Mouse (Mus musculus) adrenal gland, postnatal 4 days (tissue): Measurements from ENCODE around the gene Grb10. TPM values are rescaled to one million over a fixed set of nuclear protein-coding genes. Genes with fewer than 3 reads are reported as not detected.
A peak's percentile ranks its signal among the peaks of the same experiment; 100 is the strongest.

ENCODE experiments used
- DNase-seq, 2 experiments: peaks; one replicate each; pipeline ENCODE4 v3.0.0; 2021 to 2022; ENCODE audit warnings: low spot score in 2 of 2, mixed read lengths in 2 of 2
- total RNA-seq, 2 experiments: library from RNA; stranded (reverse); gene quantifications; 2 replicates each; pipeline ENCODE4 v1.2.3; 2021

Gene Grb10
- total RNA-seq, 2 experiments from 2014 or later: 300 to 301 TPM

DNA sequence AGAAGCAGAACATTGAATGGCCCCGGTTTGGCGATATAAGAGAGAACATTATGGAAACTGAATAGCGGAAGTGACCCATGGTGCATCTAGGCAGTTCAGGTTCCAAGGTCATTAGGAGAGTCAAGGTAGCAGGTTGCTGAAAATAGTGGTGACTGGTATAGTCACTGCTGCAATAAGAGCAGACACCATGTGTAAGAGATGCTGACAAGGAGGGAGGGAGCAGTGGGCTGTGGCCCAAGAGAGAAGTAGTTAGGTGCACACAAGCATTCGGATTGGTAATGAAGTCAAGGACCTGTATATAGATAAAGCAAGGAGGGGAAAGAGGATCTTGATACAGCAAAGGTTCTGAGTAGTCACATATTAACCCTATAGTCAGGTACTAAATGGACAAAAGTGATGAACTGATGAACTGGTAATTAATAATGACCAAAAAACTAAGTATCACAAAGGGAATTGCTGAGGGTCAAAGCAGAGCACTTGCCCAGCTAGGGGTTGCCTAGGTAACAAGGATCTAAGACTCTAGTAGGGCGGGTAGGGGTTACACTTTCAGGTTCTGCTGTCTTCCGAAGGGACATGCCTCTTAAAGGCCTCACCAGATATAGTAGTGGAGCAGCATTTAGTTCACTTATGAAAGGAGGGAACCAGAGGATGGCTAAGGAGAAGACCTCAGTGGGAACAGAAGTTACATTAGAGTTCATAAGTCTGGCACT is 65.9 kb downstream of the Grb10 start:
- DNase-seq: no peak

DNA sequence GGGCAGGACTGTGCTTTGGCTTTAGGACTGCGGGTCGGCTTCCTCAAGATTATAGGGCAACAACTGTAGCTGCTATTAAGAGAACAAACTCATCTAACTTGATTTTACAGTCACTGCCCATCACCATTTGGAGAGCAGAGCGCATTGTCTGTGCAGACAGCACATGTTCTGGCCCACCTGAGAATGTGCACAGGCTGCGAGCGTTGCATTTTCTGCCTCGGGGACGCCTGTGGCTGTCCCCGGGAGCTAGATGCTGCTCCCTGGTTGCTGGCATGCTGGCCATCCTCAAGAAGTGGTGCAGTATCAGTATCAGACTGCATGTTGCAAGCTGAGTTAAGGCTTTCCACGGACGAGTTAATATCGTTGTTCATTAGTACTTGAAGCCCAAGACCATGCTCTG is 68.2 kb downstream of the Grb10 start:
- DNase-seq: no peak

DNA sequence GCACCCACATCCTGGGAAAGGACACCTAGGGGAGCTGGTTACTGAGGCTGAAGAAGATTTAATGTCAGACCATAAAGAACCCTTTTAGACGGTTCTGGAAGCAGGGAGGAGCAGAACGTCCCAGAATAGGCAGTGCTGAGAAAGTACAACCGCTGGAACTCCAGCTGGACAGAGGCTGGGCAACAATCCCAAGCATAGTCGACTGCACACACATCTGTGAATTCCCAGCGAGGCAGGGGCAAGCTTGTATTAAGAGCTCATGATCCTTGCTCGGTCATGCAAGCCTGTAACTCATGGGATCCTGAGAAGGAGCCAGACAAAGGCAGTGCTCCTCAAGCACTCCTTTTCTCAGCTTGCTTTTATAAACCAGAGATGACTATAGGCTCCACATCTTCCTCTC is 69.7 kb downstream of the Grb10 start:
- DNase-seq: no peak

DNA sequence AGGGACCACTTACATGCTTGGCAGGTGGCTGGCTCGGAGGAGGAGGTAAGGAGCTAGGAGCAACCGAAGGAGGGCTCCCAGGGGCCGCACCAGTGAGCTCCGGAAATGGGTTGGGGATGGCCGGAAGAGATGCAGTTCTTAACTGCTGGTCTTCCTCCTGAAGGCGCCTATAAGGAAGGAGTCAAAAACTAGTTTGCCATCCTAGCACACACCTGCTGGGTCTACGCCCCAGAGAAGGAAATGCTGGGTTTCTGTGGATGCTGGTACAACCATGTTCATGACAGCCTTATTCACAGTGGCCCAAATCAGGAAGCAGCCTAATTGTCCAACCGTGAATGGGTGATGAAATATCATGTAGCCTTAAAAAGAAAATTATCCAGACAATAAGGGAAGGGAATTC is 71.0 kb downstream of the Grb10 start:
- DNase-seq: no peak

DNA sequence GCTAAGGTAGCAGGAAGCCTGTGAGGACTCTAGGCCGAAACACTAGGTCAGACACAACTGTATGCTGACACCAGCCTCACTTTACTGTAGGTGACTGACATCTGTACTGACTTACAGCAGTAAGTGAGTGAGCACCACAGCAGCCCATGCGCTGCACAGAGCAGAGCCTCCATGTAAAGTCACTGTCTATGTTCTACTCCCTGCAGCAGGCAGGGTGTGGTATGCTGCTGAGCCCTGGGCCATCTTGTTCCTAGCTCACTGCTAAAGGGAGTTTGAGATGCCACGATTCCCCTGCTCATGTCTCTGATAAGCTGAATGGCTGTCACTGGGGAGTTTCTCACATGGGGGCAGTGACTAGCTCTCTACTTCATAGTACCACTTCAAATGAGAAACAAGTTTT is 72.3 kb downstream of the Grb10 start:
- no peak for DNase-seq

DNA sequence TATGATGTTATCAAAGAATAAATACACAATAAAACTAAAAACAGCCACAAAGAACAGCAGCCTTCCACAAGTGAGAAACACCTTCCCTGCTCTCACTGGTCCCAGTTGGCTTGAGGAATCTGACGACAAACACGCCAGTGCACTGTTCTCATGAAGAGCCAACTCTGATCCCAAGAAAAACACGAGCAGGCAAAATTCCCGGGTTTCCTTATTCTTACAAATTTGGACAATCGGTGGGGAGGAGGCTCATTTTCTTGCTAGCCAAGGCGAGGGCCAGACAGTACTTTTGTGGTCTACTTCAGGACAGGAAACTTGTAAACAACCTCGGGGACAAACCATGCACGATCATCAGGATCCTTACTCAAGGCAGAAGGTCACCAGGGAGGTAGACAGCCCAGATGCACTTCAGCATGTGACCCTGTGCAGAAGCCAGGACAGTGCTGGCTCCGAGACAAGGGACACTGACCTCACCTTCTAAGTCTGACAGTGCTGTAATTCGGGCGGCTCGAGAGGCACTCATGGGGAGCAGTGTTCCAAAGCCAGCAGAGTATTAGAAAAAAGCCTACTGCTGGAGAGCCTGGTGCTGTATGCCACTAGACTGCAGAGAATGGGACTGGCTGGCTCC is 72.9 kb downstream of the Grb10 start:
- peak in 1 of 2 experiments; percentile 46 for DNase-seq

DNA sequence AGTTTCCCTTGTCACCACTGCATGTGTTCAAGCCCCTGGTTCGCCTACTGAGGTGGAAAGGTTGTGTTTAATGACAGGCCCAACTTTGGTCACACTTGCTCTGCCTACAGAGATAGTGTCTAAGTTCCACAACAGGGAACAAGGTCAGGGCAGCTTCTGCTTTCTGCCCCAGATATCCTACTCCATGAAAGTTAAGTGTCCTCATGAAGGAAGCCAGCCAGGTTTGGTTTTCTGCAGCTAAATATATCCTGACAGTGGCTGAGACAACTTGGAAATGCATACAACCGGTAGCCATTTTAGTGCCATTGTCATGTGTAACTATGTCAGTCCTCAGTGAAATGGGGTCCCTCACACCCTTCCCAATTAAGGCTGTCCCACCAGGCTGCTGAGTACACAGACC is 73.8 kb downstream of the Grb10 start:
- no peak for DNase-seq

DNA sequence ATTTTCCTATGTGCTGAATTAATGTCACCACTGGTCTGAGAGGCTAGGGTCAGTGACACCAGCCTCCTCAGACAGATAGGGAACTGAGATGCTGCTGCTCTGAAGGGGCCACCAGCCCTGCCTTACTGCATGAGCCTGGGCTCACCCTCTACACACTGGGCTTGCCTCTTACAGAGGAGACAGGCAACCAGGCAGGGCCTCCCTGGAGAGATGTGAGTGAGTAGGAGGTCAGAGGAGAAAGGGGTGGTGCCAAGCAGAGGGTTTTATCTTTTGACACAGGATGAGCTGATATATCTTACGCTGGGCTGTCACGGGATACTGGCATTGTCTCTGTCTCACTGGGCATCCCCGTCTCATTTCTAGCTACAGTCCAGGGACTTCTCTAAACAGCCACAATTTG is 74.9 kb downstream of the Grb10 start:
- DNase-seq: no peak

DNA sequence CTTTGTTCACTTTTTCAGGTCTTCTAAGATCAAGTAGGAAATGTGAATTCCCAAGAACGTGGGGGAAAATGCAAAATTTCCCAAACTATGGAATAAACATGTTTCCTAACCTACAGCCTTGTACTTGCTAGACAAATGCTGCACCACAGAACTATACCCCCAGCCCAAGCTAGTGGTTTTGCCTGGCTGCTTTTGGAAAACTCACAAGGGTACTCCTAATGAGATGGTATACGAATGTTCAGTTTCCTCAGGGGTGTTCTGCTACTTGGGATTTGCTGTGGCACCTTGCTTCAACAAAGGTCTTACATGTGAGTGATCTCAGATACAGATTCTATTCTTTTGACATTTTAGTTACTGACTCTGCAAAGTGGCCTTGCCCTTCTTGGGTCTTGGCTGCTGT is 75.4 kb downstream of the Grb10 start:
- no peak for DNase-seq

DNA sequence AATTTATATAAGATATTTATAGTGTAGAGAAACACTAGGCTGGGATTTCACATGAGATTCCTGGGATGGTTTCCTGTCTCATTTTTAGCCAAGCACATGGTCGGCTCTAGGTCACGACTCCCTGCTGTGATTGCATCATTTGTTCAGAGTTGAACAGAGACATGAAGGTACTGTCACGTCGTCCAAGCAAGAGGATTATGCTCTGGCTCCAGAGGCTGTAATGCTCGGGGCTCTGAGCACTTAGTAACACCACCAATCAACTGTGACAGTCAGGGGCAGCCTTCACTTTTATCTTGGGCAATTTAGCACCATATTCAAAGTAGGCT is 75.9 kb downstream of the Grb10 start:
- no peak for DNase-seq

DNA sequence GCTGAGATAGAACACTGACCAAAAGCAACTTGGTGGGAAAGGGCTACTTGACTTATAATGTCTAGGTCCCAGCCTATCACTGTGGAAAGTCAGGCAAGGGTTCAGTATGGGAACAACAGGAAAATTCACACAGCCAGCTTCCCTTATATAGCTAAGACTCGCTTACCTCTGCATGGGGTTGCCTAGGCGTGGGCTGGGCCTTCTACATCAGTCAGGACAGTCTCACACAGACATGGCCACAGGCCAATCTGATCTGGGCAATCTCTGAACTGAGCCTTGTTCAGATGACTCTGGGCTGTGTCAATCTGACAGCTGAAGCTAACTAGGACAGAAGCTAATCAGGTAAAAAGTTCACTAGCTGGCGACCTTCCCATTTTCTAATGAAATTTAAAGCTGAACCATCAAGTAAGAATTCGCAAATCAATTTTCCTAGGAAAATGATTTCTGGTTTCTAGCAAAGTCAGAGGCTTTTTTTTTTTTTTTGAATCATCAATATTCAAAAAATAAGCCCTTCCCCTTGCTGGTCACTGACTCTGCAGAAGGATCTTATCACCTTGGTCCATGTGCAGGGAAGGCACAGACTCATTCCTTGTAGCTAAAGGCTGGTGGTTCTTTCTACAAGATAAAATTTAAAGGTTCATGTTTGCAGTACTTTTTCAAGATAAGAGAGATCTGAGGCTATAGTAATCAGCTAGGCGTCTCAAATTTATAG is 76.4 kb downstream of the Grb10 start:
- no peak for DNase-seq

DNA sequence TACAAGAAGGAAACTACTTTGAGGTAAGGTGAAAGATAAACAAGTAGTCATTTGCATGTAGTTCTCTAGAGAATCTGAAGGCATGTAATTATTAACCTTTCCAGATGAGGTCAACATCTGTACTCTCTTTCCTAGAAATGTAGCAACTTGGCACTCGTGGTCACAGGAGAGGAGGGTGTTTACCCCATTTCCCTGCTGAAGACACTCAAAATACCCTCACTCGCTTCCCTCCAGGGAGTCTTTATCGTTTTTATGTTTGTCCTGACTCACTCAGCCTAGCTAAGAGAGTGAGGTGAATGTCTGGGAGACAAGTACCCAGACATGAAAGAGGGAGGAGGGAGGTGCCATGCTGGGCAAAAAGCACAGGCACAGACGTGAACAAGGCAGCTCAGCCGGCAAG is 77.6 kb downstream of the Grb10 start:
- DNase-seq: no peak

DNA sequence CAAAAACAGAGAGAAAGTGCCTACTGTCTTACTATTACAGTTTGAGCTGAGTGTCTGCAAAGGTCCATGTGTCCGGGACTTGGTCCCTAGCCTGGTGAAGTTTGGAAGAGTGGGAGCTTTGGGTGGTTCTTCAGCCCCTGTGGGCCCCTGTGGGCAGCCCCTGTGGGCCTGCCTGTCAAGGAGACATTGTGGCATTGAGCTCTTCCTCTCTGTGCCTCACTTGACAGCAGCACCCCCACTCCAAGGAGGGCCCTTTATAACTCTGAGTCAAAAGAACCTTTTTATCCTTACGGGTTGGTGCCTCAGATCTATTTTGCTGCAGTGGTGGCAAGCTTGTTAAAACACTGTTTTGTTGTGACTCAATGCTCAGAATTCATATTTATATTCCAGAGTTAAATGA is 78.3 kb downstream of the Grb10 start:
- DNase-seq: no peak

DNA sequence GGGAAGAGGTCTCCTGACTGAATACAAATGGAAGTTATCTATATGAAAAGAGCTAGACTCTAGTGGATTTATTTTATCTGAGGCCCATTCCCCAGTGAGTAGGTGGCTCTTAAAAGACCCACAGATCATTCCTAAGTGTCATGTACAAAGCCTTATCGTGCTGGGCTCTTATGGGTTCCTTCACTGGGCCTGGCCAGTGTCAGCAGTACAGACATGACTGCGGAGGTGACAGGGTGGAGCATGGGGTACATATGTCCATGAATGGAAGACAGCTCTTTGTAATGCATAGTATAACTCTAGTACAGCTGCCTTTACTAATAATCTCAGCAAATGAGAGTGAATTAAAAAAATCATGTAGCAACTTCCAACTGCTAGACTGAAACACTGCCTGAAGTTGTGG is 80.0 kb downstream of the Grb10 start:
- no peak for DNase-seq

DNA sequence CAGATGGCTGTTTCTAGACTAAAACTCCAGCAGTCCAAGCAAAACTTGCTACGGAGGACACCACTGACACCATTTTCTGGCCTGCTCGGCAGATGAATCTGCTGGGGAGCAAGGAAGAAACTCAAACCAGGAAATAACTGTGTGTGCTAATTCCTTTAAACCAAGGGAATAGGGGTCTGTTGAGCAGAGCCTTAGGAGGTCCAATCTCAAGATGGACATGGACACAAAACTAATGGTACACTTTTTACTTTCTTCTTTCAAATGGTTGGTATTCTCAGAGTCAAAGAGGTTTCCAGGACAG is 80.5 kb downstream of the Grb10 start:
- DNase-seq: no peak

DNA sequence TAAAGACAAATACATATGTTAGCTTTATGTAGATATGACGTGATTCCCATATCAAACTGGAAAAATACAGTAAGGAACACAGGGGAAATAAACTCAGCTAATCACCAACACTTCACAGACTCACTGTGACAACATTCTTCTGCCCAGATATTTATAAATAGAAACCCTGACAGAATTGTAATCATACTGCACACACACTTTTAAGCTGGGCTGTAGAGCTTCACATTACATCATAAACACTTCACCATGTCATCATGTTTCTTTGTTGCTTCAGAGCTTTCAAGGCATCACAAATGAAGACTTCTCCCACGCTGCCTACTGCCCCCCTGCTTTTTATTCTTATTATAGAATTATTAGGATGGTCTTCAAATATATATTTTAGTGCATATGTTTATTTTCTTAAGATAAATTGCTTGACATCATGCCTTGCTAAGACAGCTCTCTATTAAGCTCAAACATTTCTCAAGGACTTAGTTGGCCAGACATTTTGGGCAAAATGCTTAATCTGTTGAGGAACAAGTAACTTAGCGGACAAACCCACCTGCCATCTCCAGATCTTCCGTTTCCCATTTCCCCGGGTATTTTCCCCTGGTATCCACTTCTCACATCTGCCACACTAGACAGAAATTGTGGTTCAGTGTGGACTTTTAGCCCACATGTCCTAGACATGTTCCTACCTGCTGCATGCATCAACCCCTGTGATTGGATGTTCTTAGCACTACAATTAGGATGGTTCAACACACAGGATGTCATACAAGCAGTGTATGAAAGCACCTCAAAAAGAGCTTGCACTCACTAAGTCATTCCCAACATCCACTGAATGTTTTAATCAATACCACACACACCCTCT is 81.0 kb downstream of the Grb10 start:
- no peak for DNase-seq

DNA sequence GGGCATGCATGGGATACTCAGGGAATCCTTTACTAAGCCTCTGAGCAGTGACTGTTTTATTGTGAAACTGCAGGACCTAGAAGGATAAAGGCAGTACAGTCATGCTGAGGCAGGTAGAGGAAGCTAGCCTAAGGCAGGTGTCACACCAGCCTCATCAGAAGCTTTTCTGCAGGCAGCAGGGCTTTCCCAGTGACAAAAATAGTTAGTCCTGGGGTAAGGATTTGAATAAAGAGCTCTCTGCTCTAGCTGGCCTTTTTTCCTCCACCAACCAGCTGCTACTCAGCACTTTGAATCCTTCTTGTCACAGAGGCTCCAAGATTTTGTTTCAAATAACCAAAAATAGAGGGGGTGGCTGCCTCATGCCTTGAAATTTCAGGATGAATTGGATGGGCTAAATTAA is 82.7 kb downstream of the Grb10 start:
- DNase-seq: no peak

DNA sequence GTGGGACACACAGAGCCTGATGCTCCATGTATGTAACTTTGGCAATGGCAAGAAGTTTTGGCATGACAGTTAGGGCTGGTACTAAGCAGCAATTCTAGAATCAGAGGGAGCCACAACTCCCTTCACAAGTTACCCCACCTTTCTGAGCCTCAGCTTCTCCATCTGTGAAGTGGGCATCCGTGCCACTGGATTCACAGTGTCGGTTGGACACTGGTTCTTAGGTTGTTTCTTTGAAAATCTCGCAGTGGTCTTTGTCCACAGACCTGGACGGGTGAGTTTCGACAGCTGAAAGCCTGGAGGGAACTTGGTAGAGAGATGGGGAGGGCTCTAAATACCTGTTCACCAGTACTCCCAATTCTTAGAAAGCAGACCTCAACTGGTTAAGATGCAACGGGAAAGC is 83.9 kb downstream of the Grb10 start:
- DNase-seq: no peak

DNA sequence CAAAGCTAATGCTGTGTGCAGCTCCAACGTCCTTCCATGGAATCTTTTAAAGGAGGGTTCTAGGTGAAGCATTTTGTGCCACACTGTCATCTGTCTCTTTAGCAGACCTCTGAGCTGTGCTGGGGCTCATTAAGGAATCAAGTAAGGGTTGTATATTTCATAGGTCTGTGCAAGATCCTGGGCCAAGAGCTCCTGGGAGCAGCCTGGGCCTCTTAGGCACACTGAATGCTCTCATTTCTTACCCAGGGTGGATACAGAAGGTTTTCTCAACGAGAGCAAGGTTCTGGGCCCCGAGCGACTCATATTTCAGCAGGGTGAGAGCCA is 84.4 kb downstream of the Grb10 start:
- DNase-seq: no peak

DNA sequence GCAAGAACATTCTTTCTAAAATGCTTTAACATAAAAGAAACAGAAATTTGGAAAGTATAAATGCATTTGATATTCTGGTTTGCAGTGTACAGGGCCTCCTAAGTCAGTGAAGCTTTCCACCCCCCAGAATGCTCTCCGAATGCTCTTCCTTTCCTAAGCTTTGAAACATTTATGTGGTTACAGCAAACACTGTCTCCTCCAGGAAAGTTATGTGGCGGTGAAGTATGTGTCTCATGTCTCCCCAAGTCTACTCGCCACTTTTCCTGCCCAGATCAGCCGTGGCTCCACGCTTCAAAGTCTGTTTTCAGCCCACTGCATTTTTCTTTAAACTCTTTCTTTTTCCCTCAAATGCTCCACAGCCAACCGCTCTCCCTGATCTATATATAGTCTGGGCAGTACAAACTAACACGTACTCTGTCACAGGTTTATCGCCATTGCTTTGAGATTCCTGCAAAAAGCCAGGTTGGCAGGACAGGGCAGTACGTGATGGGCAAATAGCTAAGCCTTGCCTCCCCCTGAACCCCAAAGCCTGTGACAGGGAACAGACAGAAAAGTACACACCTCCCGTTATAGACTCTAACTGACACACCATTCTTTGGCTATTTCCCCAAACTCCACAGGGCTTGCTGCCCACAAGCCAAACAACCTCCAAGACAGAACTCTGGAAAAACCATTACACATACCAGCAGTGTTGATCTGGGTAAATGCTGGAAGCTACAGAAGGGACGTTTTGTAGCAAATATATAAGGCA is 84.9 kb downstream of the Grb10 start:
- DNase-seq: no peak

DNA sequence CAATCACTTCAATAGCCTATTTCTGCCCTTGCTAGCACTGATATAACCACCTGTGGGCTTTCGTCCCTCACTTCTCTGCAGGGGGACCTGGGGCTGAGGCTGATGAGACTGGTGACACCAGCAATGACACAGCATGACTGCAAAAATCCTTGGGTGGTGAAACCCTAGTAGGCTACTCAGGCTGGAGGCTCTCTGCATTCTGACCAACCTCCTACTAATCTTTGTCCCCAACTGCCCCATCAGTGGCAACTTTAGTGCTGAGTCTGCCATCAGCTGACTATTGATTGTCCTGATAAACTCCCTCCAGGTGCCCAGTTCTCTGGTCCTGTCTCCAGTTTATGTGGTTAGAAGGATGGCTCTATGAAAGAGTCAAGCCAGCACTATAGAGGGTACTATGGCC is 85.9 kb downstream of the Grb10 start:
- DNase-seq: no peak

DNA sequence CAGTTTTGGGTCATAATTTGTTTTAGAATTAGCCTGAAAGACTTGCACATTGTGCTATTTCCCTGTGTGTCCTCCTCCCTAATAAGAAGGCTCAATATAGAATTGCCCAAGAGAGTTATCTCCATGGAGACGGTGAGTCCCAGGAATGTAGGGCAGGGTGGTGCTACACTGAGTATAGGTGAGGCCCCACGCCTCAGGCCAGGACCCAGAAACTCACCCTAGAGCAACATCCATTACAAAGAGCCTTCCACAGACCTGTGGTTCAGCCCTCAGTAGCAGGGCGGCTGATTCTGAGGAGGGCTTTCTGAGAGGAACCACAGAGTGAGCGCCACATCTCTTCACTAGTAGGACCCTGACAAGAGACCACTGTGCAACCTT is 89.5 kb downstream of the Grb10 start:
- DNase-seq: no peak
